In the genomic region with DNA sequence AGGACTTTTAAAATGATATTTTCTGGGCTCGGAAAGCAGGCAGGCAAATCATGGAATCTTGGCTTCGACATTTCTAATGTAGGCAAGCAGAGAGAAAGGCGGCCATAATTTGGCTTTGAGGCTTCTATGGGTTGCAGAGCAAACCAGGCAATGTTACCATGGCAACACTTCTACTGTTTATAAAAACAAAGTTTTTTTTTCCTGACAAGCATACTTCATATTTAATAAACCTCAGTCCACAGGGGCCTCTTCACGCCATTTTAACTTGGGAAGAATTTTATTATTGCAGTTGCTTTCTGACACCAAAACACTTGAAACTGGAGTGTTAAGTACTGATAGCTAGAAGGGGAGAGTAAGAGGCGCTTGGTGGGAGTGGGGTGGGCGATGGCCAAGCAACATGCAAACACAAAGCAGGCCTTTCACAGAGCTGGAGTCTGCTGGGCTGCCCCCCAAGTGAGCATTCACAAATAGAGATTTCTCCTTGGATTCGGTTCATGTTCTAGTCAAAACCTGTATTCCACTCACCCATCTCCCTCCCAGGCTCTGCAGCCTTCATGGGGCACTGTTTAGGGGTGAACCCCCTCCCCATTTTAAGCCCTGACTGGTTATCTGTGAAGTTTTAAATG, we compare ENCODE assay signal across 12 mouse cellular contexts. TPM values are rescaled to one million over a fixed set of nuclear protein-coding genes. Genes with fewer than 3 reads are reported as not detected.
DNase-seq lines count a peak whose midpoint lies in the region; ATAC-seq and TF ChIP-seq lines count a peak whose summit lies in the region.
"Had no signal": no experiment of that assay in that cellular context is flagged by ENCODE, and none has a peak within 500 bp of the region (broad histone marks: within the 10 kb centered on the region; RNA-seq: fewer than 3 reads in every experiment).

No protein-coding gene starts in this region.

- TF ChIP-seq CTCF in small intestine, adult 2 months (IDR thresholded peaks at IDR 0.05; ENCODE audit: extremely low read depth, insufficient read length, insufficient replicate concordance, low read depth, low read length), result no peak

- H3K4me1 ChIP-seq in midbrain, embryonic 13.5 days (replicated peaks), result peaks cover 5% of the 10 kb centered on the region; the same call in 1 of the 2 replicates
- peaks cover 38% of the 10 kb centered on the region for H3K4me1 ChIP-seq in midbrain, embryonic 10.5 days
- H3K4me1 ChIP-seq in limb, embryonic 11.5 days (ENCODE audit: control insufficient read depth, insufficient read depth, low read length), result peaks cover 14% of the 10 kb centered on the region
- 0 out of 2 replicates have a peak, but pooled peaks cover 3% of the 10 kb centered on the region for H3K4me1 ChIP-seq in small intestine, adult 2 months (ENCODE audit: control insufficient read depth, insufficient read depth, insufficient read length, low read length)

- no peak for ATAC-seq in midbrain, embryonic 13.5 days
- ATAC-seq in limb, embryonic 11.5 days (ENCODE audit: insufficient number of reproducible peaks, low FRiP score, low TSS enrichment, low read depth), result no peak
- ATAC-seq: liver, embryonic 12.5 days had no signal

- no peak for TF ChIP-seq POLR2A in small intestine, adult 2 months (IDR thresholded peaks at IDR 0.05; ENCODE audit: low read depth, low read length)

- no peaks in the 10 kb centered on the region for H3K9me3 ChIP-seq in midbrain, embryonic 13.5 days
- H3K9me3 ChIP-seq in midbrain, embryonic 10.5 days (replicated peaks), result no peaks in the 10 kb centered on the region
- H3K9me3 ChIP-seq in limb, embryonic 11.5 days (ENCODE audit: control insufficient read depth, low read length), result no peaks in the 10 kb centered on the region
- H3K9me3 ChIP-seq: forebrain, embryonic 10.5 days; liver, embryonic 12.5 days had no signal

- WGBS in midbrain, embryonic 13.5 days, result 52% methylated on average over 7 of the region's 7 CpGs
- 68% methylated on average over 7 of the region's 7 CpGs for WGBS in midbrain, embryonic 10.5 days
- WGBS in limb, embryonic 11.5 days, result 81% methylated on average over 7 of the region's 7 CpGs
- 58% methylated on average over 7 of the region's 7 CpGs for WGBS in small intestine, adult 2 months

- DNase-seq in cerebellum, adult 9-11 months, result peak; percentile 15
- DNase-seq in cerebellum, postnatal 36 days, result no peak
- no peak for DNase-seq in midbrain, embryonic 10.5 days (ENCODE audit: low spot score)
- no peak for DNase-seq in limb, embryonic 11.5 days (ENCODE audit: low spot score)
- no peak for DNase-seq in frontal cortex, postnatal 14 days (ENCODE audit: low spot score in 2 of 2)
- DNase-seq in spleen, postnatal 10 days (ENCODE audit: low spot score in 2 of 2), result no peak
- DNase-seq: adrenal gland, postnatal 25 days had no signal

- peak overlapping the region; percentile 36; the same call in 1 of the 2 replicates for H3K27ac ChIP-seq in midbrain, embryonic 13.5 days
- H3K27ac ChIP-seq in midbrain, embryonic 10.5 days (replicated peaks), result no peak overlapping the region; the same call in 1 of the 2 replicates
- peak overlapping the region; percentile 10; the same call in 1 of the 2 replicates for H3K27ac ChIP-seq in limb, embryonic 11.5 days (replicated peaks; ENCODE audit: low read depth, low read length)
- peak overlapping the region; percentile 43; the same call in 1 of the 2 replicates for H3K27ac ChIP-seq in small intestine, adult 2 months (ENCODE audit: insufficient read depth, low read depth, low read length)
- H3K27ac ChIP-seq: forebrain, embryonic 10.5 days; liver, embryonic 12.5 days had no signal

- no peak overlapping the region for H3K4me2 ChIP-seq in midbrain, embryonic 13.5 days (replicated peaks)
- no peak overlapping the region for H3K4me2 ChIP-seq in limb, embryonic 11.5 days (ENCODE audit: low read depth, severe bottlenecking)
- H3K4me2 ChIP-seq: liver, embryonic 12.5 days had no signal

- H3K27me3 ChIP-seq in midbrain, embryonic 13.5 days, result no peaks in the 10 kb centered on the region
- H3K27me3 ChIP-seq in midbrain, embryonic 10.5 days (ENCODE audit: low read depth, poor library complexity, severe bottlenecking), result no peaks in the 10 kb centered on the region
- no peaks in the 10 kb centered on the region for H3K27me3 ChIP-seq in limb, embryonic 11.5 days (ENCODE audit: control insufficient read depth, insufficient read depth, low read length)
- no peaks in the 10 kb centered on the region for H3K27me3 ChIP-seq in small intestine, adult 2 months (ENCODE audit: control insufficient read depth, insufficient read depth, low read length)
- H3K27me3 ChIP-seq: liver, embryonic 12.5 days had no signal

- no peak overlapping the region for H3K9ac ChIP-seq in midbrain, embryonic 13.5 days (replicated peaks)
- no peak overlapping the region for H3K9ac ChIP-seq in limb, embryonic 11.5 days (ENCODE audit: low read length)
- H3K9ac ChIP-seq: liver, embryonic 12.5 days had no signal

- H3K4me3 ChIP-seq in midbrain, embryonic 13.5 days (replicated peaks), result no peak overlapping the region
- no peak overlapping the region for H3K4me3 ChIP-seq in midbrain, embryonic 10.5 days
- no peak overlapping the region for H3K4me3 ChIP-seq in limb, embryonic 11.5 days (ENCODE audit: low read depth, low read length)
- no peak overlapping the region for H3K4me3 ChIP-seq in small intestine, adult 2 months (ENCODE audit: low read depth, low read length)
- H3K4me3 ChIP-seq: forebrain, embryonic 10.5 days; liver, embryonic 12.5 days had no signal

- no peaks in the 10 kb centered on the region for H3K36me3 ChIP-seq in midbrain, embryonic 13.5 days
- H3K36me3 ChIP-seq in midbrain, embryonic 10.5 days, result no peaks in the 10 kb centered on the region
- H3K36me3 ChIP-seq in limb, embryonic 11.5 days (ENCODE audit: control insufficient read depth, insufficient read depth, low read length), result no peaks in the 10 kb centered on the region
- H3K36me3 ChIP-seq in small intestine, adult 2 months (ENCODE audit: control insufficient read depth, insufficient read depth, low read length), result no peaks in the 10 kb centered on the region
- H3K36me3 ChIP-seq: forebrain, embryonic 10.5 days; liver, embryonic 12.5 days had no signal

RNA-seq across cellular contexts. Expression of gene D6Ertd527e, which starts 4.8 kb away (rescaled TPM):
- 0.12 and 0.16 TPM in 2 replicates for polyA plus RNA-seq in midbrain, embryonic 13.5 days (2015; fragmentation: Nextera tagmentation; extraction: Ambion mirVana)
- 0.11 and 0.20 TPM in 2 replicates for polyA plus RNA-seq in midbrain, embryonic 10.5 days (2016; fragmentation: Nextera tagmentation; extraction: Ambion mirVana)
- 0.35 and 0.53 TPM in 2 replicates for polyA plus RNA-seq in limb, embryonic 11.5 days (2014; fragmentation: Nextera tagmentation; extraction: Ambion mirVana)
- polyA plus RNA-seq in small intestine, adult 2 months (2012; rRNA removed), result 2.8 and 4.2 TPM in 2 replicates
- polyA plus RNA-seq: C2C12 had no signal

RNA-seq across cellular contexts. Expression of gene Gfpt1, which starts 57.1 kb away (rescaled TPM):
- polyA plus RNA-seq in midbrain, embryonic 13.5 days (2015; fragmentation: Nextera tagmentation; extraction: Ambion mirVana), result 20.1 and 20.5 TPM in 2 replicates
- polyA plus RNA-seq in midbrain, embryonic 10.5 days (2016; fragmentation: Nextera tagmentation; extraction: Ambion mirVana), result 11.5 and 13.3 TPM in 2 replicates
- polyA plus RNA-seq in limb, embryonic 11.5 days (2014; fragmentation: Nextera tagmentation; extraction: Ambion mirVana), result 23.7 and 25.4 TPM in 2 replicates
- 9.1 and 16.0 TPM in 2 replicates for polyA plus RNA-seq in small intestine, adult 2 months (2012; rRNA removed)
